Mouse (Mus musculus) B cell, adult (primary cell): ENCODE results near the gene Uqcrc2. TPM values are rescaled to one million over a fixed set of nuclear protein-coding genes. Genes with fewer than 3 reads are reported as not detected.

ENCODE experiments used
- total RNA-seq: library from RNA; stranded (reverse); gene quantifications from 4 replicates; pipeline ENCODE4 v1.2.4, GENCODE M21; 2023; ENCODE audit not compliant: inconsistent age

Gene Uqcrc2
- total RNA-seq: 83.5 to 91.4 TPM (median 87.8 TPM) in 4 replicates

DNA sequence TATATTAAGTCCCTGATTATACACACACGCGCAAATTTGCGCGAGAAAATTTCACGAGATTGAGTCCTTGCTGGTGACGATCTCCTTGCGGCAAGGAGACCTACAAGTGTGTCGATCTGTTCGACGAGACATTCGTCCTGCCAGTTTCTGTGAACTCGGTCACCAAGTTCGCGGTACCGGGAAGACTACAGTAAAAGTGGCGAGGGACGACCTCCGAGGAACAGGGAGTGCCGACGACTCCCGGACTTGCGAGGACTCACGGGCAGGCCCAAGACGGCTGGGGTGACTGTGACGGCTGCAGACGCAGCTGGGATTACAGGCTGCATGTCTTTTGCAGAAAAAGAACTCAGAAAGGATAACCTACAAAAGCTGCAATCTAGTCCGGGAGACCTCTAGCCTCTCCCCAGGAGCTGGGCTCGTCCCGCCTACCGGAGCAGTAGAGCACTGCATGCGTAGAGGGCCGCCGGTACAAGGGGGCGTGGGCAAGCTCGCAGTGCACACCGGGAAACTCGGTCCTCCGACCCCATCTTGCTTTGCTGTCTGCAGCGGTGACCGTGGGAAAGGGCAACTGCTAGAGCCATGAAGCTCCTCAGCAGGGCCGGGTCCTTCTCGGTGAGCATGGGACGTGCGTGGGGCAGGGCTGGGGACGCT is at the start of gene Uqcrc2:
Gene Uqcrc2 (plus strand): TSS at position 466 of the 651 bp plus-strand sequence.

GRCm38 (mm10) chr7:120670153-120670875 is 35.3 kb downstream of the Uqcrc2 start, which contains the start of gene Pdzd9:
Pdzd9 (minus strand) TSS chr7:120670343.

GRCm38 (mm10) chr7:120677001-120677643 is 42.1 kb downstream of the Uqcrc2 start, which contains the start of gene Mosmo:
Mosmo (plus strand) TSS chr7:120677618.

Other genes starting within 250 kb of the Uqcrc2 start
- gene Abca16, start 225.5 kb upstream of the Uqcrc2 start, total RNA-seq: not detected in 4 replicates
- gene Pdzd9, start 35.2 kb downstream of the Uqcrc2 start, total RNA-seq: 0.54 TPM in 1 of 4 replicates, not detected in the others
- gene Mosmo, start 42.4 kb downstream of the Uqcrc2 start, total RNA-seq: 14.6 to 24.8 TPM (median 18.8 TPM) in 4 replicates
- 0.13 TPM in 1 of 4 replicates, not detected in the others for gene Vwa3a, start 104.1 kb downstream of the Uqcrc2 start, total RNA-seq
- not detected in 4 replicates for gene Gm5737, start 177.2 kb downstream of the Uqcrc2 start, total RNA-seq
- gene Eef2k, start 207.7 kb downstream of the Uqcrc2 start, total RNA-seq: 23.4 to 32.7 TPM (median 25.3 TPM) in 4 replicates